Mouse (Mus musculus): ENCODE results near the gene Tmem35b.
A peak's percentile ranks its signal among the peaks of the same experiment; 100 is the strongest.

Tmem35b gene

GRCm38 (mm10) chr4:127168211-127168913 lies 44.9 kb downstream of the Tmem35b start:
- peak; percentile 45 to 76 for DNase-seq (ENCODE audit: low spot score in 2 of 2)

- peak; percentile 38 to 69 for DNase-seq (ENCODE audit: low spot score in 2 of 2)
These were observed 45.4 kb downstream of the Tmem35b start, which contains the start of gene Dlgap3 for GRCm38 (mm10) chr4:127168914-127169345. TSS of gene Dlgap3 (plus strand) at chr4:127169204.

GRCm38 (mm10) chr4:127169346-127170221 lies 46.1 kb downstream of the Tmem35b start:
- peak in 1 of 2 experiments; percentile 51 for DNase-seq (ENCODE audit: low spot score in 2 of 2)

DNA sequence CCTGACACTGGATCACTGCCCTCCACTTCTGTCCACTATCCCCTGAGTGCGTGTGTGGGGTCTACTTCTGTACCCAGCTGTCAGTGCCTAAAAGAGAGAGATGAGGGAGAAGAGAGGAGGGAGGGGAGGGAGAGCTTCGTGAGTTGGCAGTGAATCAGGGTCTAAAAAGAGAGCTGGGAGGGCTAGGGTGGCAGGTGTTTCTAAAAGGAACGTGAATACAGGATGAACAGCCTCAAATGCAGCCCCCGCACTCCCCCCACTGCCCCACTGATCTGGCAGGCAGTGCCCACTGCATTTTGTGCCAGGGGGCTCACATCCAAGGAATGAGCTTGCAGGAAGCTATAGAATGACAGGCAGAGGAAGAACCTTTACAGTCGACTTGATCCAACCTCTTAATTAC lies 47.4 kb downstream of the Tmem35b start:
- DNase-seq (ENCODE audit: low spot score in 2 of 2) = peak in 1 of 2 experiments; percentile 79

DNA sequence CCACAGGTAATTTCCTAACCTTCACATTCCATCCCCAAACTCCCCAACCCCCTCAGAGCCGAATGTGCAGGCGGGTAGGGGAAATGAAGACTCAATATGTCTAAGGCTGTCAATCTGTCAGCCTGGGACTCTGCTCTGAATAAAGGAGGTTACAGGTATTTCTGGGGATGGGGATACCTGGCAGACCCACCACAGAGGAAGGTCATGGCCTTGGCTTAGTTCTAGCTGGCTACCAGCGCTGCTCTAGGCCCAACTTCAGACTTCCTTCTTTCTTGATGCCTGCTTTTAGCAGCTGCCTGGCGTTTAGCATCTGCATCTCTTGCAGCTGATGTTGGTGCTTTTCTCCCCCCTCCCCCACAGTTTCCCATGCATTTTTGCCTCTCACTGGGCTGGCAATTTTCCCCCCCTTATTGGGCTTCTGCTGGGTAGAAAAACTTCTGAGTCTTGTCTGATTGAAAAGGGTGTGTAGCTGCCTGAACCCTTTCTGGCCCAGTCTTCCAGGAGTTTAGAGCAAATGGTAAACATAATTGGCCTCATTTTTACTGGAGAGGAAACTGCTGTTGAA lies 47.9 kb downstream of the Tmem35b start:
- no peak for DNase-seq (ENCODE audit: low spot score in 2 of 2)

DNA sequence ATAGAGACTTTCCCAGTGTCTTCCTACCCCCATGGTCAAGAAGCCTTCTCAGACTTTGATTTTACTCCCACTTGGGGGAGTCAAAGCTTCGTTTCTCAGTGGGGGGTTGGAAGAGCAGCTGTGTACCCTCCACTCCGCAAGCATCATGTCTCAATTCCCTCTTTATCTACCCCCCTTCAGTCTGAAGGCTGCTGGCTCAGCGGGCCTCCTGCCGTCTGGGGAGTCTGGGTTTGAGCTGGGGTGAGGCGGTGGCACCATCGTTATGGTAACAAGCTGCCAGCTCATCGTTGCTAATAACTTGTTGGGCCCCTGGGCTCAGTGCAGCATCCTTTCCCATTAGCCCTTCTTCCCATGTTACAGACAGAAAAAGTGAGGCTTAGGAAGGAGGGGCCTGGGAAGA lies 48.6 kb downstream of the Tmem35b start:
- no peak for DNase-seq (ENCODE audit: low spot score in 2 of 2)

DNA sequence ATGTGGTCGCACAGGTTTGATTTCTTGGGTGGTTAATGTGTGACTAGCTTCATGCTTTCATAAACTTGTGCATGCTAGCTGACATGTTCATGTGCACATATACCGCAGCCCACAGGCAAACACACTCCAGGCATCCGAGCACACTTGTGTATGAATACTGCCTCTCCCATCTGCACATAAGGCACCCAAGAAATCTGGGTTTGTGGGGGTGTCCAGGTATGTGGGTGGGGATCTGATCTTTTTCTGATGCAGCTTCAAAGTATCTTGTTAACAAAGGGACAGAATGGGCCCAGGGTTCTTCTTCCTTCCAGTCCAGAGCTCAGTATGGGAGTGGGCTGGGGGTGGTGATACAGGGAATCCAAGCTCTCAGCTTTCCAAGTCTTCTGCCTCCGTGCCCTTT lies 49.1 kb downstream of the Tmem35b start:
- no peak for DNase-seq (ENCODE audit: low spot score in 2 of 2)

GRCm38 (mm10) chr4:127173461-127173860 lies 50.0 kb downstream of the Tmem35b start:
- DNase-seq (ENCODE audit: low spot score in 2 of 2) = no peak

- no peak for DNase-seq (ENCODE audit: low spot score in 2 of 2)
These were observed 50.8 kb downstream of the Tmem35b start for GRCm38 (mm10) chr4:127174075-127174899.

GRCm38 (mm10) chr4:127174900-127175278 lies 51.4 kb downstream of the Tmem35b start:
- DNase-seq (ENCODE audit: low spot score in 2 of 2) = no peak

GRCm38 (mm10) chr4:127177961-127178360 lies 54.5 kb downstream of the Tmem35b start:
- no peak for DNase-seq (ENCODE audit: low spot score in 2 of 2)

DNA sequence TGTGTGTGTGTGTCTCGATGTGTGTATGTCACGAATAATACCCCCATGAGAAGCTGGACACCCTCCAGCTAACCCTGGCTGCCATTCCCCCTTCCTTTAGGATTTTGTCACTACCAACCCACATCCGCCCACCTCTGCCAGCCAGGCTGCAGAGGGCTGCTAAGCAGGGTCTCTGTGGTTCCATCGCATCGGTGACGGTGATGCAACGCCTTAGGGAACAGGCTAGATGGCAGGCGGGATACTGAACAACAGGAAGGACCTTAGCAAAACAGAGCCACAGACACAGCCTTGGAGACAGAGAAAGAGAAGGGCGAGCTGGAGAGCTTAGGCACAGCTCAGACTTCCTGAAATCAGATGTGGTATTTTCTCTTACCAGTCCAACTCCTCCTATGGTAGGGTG lies 55.2 kb downstream of the Tmem35b start:
- DNase-seq (ENCODE audit: low spot score in 2 of 2) = no peak
